Mouse (Mus musculus) lung, embryonic 15.5 days (tissue): ENCODE results near the gene Rdh9. TPM values are rescaled to one million over a fixed set of nuclear protein-coding genes. Genes with fewer than 3 reads are reported as not detected.

ENCODE experiments used
- ATAC-seq: fragments of 200-750 bp; cut with Nextera tagmentation; 2 replicates; pipeline ENCODE4 v1.8.0; 2017; ENCODE audit warnings: moderate number of reproducible peaks, borderline replicate concordance; ENCODE audit not compliant: low FRiP score, low TSS enrichment; ENCODE audit errors: extremely low read depth
- H3K27ac ChIP-seq: fragments of 300-500 bp; sonication (generic); 2 replicates; pipeline ENCODE4 v1.5.1; 2015; ENCODE audit warnings: moderate library complexity, mild to moderate bottlenecking, inconsistent platforms
- H3K27me3 ChIP-seq: fragments of 300-500 bp; sonication (generic); 2 replicates; pipeline ENCODE4 v1.6.1; 2015; ENCODE audit warnings: inconsistent platforms
- H3K36me3 ChIP-seq: fragments of 300-500 bp; sonication (generic); 2 replicates; pipeline ENCODE4 v1.6.1; 2015; ENCODE audit warnings: inconsistent platforms
- H3K4me1 ChIP-seq: fragments of 300-500 bp; sonication (generic); 2 replicates; pipeline ENCODE4 v1.6.1; 2015; ENCODE audit warnings: inconsistent platforms
- H3K4me2 ChIP-seq: fragments of 300-500 bp; sonication (generic); 2 replicates; pipeline ENCODE4 v1.6.1; 2015; ENCODE audit warnings: inconsistent platforms, mild to moderate bottlenecking, moderate library complexity
- H3K4me3 ChIP-seq: fragments of 300-500 bp; sonication (generic); 2 replicates; pipeline ENCODE4 v1.5.1; 2015; ENCODE audit warnings: mild to moderate bottlenecking, inconsistent platforms
- H3K9ac ChIP-seq: fragments of 300-500 bp; sonication (generic); 2 replicates; pipeline ENCODE4 v1.6.1; 2015; ENCODE audit warnings: inconsistent platforms
- H3K9me3 ChIP-seq: fragments of 300-500 bp; sonication (generic); 2 replicates; pipeline ENCODE4 v1.6.1; 2016; ENCODE audit warnings: inconsistent platforms
- WGBS: fragments of 180-500 bp; shearing (Covaris S2); methylation state at CpG from one replicate; pipeline ENCODE4 v1.1.7; 2015; 5-methylcytosine and 5-hydroxymethylcytosine counted together
- polyA plus RNA-seq: library from polyadenylated mRNA; unstranded; fragments of >200 nt; fragmentation: Nextera tagmentation; extraction: Ambion mirVana; gene quantifications from 2 replicates; pipeline ENCODE4 v1.2.1, GENCODE M21; 2015

Gene Rdh9
- polyA plus RNA-seq, 1 experiment from 2014 or later = not detected

DNA sequence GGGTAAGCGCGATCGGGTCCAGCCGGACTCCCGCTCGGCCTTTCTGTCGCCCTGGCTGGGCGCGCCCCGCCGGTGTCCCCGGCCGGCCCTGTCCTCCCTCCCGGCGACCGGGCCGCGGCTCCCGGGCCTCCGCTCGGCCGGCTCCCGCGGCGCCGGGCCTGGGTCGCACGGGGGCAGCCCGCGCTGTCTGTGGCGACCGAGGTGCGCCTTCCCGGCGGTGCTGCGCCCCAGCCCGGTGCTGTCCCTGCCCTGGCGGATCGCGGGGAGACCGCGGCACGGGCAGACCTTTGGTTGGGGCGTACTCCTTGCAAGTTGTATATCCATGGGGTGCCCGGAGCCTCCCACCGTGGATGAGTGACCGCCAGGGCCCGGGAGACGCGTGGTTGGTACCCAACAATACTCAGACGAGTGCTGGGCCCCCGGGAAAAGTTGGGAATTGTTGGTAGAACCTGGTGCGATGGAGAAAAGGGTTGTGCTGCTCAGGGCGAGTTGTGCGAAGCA is 36.5 kb upstream of the Rdh9 start:
- WGBS = under 1% methylated on average over 28 of the region's 55 CpGs
- Histone ChIP-seq H3K27ac (peak overlapping the region; percentile 79), H3K36me3 (peaks cover 35% of the 10 kb centered on the region), H3K9ac (peak overlapping the region; percentile 96), H3K4me2 (peak overlapping the region; percentile 58), H3K4me3 (peak overlapping the region; percentile 92), H3K9me3 (no peaks in the 10 kb centered on the region), H3K4me1 (peaks cover 14% of the 10 kb centered on the region), H3K27me3 (no peaks in the 10 kb centered on the region)
- peak; percentile 62 for ATAC-seq

DNA sequence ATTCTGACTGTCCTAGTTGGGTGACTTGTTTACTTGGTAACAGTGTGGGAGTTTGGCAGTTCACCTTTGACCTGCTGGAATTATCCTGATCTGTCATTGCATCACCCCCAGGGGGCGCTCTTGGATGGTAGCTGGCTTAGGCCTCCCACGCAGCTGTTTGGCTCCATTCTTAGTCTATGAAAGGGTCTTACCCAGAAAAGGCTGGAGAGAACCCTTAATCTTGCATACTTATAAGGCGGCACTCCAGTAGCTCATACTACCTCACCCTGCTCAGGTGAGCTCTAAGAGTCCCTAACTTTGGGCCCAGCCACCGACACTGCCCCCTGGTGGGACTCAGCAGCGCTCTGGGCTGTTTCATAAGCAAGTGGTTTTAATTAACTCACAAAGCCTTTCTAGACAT is 31.5 kb upstream of the Rdh9 start:
- ATAC-seq = no peak
- Histone ChIP-seq H3K9ac (no peak overlapping the region), H3K4me1 (peaks cover 14% of the 10 kb centered on the region), H3K27ac (no peak overlapping the region), H3K27me3 (no peaks in the 10 kb centered on the region), H3K4me3 (no peak overlapping the region), H3K9me3 (no peaks in the 10 kb centered on the region), H3K36me3 (peaks cover 55% of the 10 kb centered on the region), H3K4me2 (no peak overlapping the region)
- 66% methylated on average over 5 of the region's 5 CpGs for WGBS

DNA sequence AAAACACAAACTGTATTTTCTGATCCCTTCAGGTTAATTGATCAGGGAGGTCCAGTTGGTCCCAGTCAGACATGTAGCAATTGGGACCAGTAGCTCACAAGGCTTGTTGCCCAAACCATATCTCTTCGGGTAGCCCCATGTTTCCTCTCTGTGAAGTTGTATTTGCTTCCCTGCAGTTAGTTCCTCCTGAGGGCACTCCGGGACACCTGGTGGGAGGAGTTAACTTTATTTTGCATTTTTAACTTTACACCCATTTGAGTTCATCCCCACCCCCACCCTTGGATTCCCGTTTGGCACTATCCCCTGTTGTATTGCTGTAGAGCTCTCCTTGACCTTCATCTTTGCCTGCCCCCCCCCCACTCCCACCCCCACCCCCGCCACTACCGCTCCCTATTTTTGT is 30.3 kb upstream of the Rdh9 start:
- no peak overlapping the region for H3K4me2 ChIP-seq
- no peak overlapping the region for H3K27ac ChIP-seq
- no peaks in the 10 kb centered on the region for H3K27me3 ChIP-seq
- H3K4me3 ChIP-seq = no peak overlapping the region
- H3K4me1 ChIP-seq = peaks cover 6% of the 10 kb centered on the region; the same call in 1 of the 2 replicates
- WGBS = 73% methylated on average over 5 of the region's 5 CpGs
- H3K9ac ChIP-seq = no peak overlapping the region
- peaks cover 55% of the 10 kb centered on the region for H3K36me3 ChIP-seq
- H3K9me3 ChIP-seq = no peaks in the 10 kb centered on the region
- no peak for ATAC-seq

GRCm38 (mm10) chr10:127747254-127747653 is 28.9 kb upstream of the Rdh9 start:
- 87% methylated on average over 8 of the region's 8 CpGs for WGBS
- Histone ChIP-seq H3K4me1 (0 out of 2 replicates have a peak, but pooled peaks cover 5% of the 10 kb centered on the region), H3K36me3 (peaks cover 45% of the 10 kb centered on the region), H3K4me3 (no peak overlapping the region), H3K27ac (no peak overlapping the region), H3K27me3 (no peaks in the 10 kb centered on the region), H3K4me2 (no peak overlapping the region), H3K9ac (no peak overlapping the region), H3K9me3 (no peaks in the 10 kb centered on the region)
- no peak for ATAC-seq

DNA sequence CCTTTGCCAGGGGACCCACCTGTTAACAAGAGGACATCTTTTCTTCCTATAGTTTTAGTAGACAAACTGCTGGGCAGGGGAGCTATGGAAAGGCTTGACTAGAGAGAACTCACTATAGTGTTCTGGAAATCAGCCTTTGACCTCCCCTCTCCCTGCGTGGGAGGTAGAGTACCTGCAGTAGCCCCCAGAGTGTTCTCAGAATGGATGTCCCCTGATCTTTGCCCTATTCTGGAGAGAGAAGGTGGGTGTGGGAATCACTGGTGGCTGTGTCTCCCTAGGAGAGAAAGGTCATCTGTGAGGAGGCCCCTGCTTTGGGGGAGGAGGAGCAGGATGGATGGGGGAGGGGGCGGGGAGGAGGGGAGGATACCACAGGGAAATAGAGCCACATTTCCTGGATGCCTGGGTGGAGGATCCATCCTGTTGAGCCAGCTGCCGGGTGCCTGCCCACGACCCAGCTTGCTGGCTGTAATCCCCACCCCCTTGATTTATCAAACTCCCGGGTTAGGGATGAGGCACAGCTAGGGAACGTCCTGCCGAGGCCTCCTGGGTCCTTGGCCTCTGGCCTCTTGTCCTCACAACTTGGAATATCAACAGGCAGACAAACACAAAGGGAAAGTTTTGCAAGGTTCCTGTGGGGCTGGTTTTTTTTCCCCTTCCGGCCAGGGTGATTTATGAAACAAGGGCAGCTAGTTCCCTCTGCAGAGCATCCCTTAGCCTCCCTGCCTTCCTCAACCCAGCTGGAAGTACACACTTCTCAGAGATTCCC is 27.2 kb upstream of the Rdh9 start:
- WGBS = 8% methylated on average over 8 of the region's 8 CpGs
- Histone ChIP-seq H3K9me3 (no peaks in the 10 kb centered on the region), H3K4me3 (peak overlapping the region; percentile 26), H3K27ac (peak overlapping the region; percentile 35; the same call in 1 of the 2 replicates), H3K9ac (no peak overlapping the region), H3K27me3 (no peaks in the 10 kb centered on the region), H3K4me1 (0 out of 2 replicates have a peak, but pooled peaks cover 5% of the 10 kb centered on the region), H3K36me3 (peaks cover 27% of the 10 kb centered on the region), H3K4me2 (peak overlapping the region; percentile 43)
- peak; percentile 58; the same call in 1 of the 2 replicates for ATAC-seq

GRCm38 (mm10) chr10:127750136-127750777 is 25.9 kb upstream of the Rdh9 start:
- WGBS = 41% methylated on average over 24 of the region's 24 CpGs
- Histone ChIP-seq H3K4me1 (peaks cover 16% of the 10 kb centered on the region), H3K36me3 (peaks cover 16% of the 10 kb centered on the region), H3K4me2 (peak overlapping the region; percentile 43), H3K27me3 (no peaks in the 10 kb centered on the region), H3K9ac (no peak overlapping the region), H3K9me3 (no peaks in the 10 kb centered on the region), H3K4me3 (peak overlapping the region; percentile 26), H3K27ac (peak overlapping the region; percentile 35; the same call in 1 of the 2 replicates)
- ATAC-seq = no peak

GRCm38 (mm10) chr10:127751548-127751947 is 24.6 kb upstream of the Rdh9 start, which contains the start of gene Gpr182:
Gpr182 (minus strand) TSS chr10:127751732.
- H3K27ac ChIP-seq = no peak within 1 kb of the TSS
- 34% methylated on average over 8 of the region's 8 CpGs for WGBS
- peak within 1 kb of the TSS; percentile 26 for H3K4me3 ChIP-seq
- H3K4me2 ChIP-seq = peak within 1 kb of the TSS; percentile 43
- no peaks in the 10 kb centered on the region for H3K9me3 ChIP-seq
- peak; percentile 58 for ATAC-seq
- H3K4me1 ChIP-seq = peaks cover 17% of the 10 kb centered on the region
- no peaks in the 10 kb centered on the region for H3K27me3 ChIP-seq
- H3K36me3 ChIP-seq = peaks cover 6% of the 10 kb centered on the region; the same call in 1 of the 2 replicates
- no peak within 1 kb of the TSS for H3K9ac ChIP-seq

- ATAC-seq = no peak
- Histone ChIP-seq H3K9me3 (no peaks in the 10 kb centered on the region), H3K9ac (no peak overlapping the region), H3K36me3 (no peaks in the 10 kb centered on the region), H3K4me1 (peaks cover 12% of the 10 kb centered on the region), H3K4me2 (no peak overlapping the region), H3K27ac (peak overlapping the region; percentile 58), H3K4me3 (no peak overlapping the region), H3K27me3 (no peaks in the 10 kb centered on the region)
- 44% methylated on average over 6 of the region's 6 CpGs for WGBS
Observed at GRCm38 (mm10) chr10:127754566-127755166, 21.5 kb upstream of the Rdh9 start.

GRCm38 (mm10) chr10:127755246-127755645 is 20.9 kb upstream of the Rdh9 start:
- no peak for ATAC-seq
- Histone ChIP-seq H3K4me1 (peaks cover 12% of the 10 kb centered on the region), H3K27ac (peak overlapping the region; percentile 58), H3K4me2 (no peak overlapping the region), H3K9me3 (no peaks in the 10 kb centered on the region), H3K27me3 (no peaks in the 10 kb centered on the region), H3K36me3 (no peaks in the 10 kb centered on the region), H3K4me3 (no peak overlapping the region), H3K9ac (no peak overlapping the region)
- WGBS = 44% methylated on average over 3 of the region's 3 CpGs

GRCm38 (mm10) chr10:127755770-127756468 is 20.3 kb upstream of the Rdh9 start:
- Histone ChIP-seq H3K4me2 (peak overlapping the region; percentile 59), H3K9ac (no peak overlapping the region; the same call in 1 of the 2 replicates), H3K9me3 (no peaks in the 10 kb centered on the region), H3K36me3 (no peaks in the 10 kb centered on the region), H3K4me3 (peak overlapping the region; percentile 24), H3K27me3 (no peaks in the 10 kb centered on the region), H3K4me1 (peaks cover 12% of the 10 kb centered on the region), H3K27ac (peak overlapping the region; percentile 48)
- no peak for ATAC-seq
- WGBS = 21% methylated on average over 18 of the region's 18 CpGs
